Mouse (Mus musculus) cerebral cortex, adult 2 months (tissue): ENCODE data around the gene Psmb4.

ENCODE experiments used
- whole genome bisulfite sequencing: fragments of 180-500 bp; shearing (Covaris S2); methylation state at CpG from one replicate; pipeline ENCODE4 v1.1.7; 2018; 5-methylcytosine and 5-hydroxymethylcytosine counted together

Psmb4 gene

DNA sequence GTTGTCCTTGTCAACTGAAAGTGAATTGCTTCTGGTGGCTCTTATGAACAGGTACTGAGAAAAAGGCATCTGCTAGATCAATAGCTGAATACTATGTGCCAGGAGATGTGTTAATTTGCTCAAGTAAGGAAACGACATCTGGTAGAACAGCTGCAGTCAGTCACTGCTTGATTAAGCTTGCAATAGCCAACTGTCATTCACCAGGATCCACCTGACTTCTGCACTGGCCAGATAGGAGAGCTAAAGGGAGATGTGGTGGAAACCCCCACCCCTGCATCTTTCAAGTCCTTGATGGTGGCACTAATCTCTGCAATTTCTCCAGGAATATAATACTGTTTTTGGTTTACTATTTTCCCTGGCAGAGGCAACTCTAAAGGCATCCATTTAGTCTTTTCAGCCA, 19.7 kb upstream of the Psmb4 start:
- WGBS = 74% methylated on average over 1 of the region's 1 CpGs

DNA sequence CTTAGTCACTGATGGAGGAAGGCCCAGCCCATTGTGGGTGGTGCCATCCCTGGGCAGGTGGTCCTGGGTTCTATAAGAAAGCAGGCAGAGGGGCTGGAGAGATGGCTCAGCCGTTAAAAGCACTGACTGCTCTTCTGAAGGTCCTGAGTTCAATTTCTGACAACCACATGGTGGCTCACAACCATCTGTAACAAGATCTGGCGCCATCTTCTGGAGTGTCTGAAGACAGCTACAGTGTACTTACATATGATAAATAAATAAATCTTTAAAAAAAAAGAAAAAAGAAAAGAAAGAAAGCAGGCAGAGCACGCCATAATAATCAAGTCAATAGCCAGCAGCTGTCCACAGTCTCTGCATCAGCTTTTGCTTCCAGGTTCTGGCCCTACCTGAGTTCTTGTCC, 18.0 kb upstream of the Psmb4 start:
- WGBS = 67% methylated on average over 3 of the region's 3 CpGs

- 20% methylated on average over 7 of the region's 7 CpGs for WGBS
Measured at GRCm38 (mm10) chr3:94902747-94903146, 16.0 kb upstream of the Psmb4 start.

DNA sequence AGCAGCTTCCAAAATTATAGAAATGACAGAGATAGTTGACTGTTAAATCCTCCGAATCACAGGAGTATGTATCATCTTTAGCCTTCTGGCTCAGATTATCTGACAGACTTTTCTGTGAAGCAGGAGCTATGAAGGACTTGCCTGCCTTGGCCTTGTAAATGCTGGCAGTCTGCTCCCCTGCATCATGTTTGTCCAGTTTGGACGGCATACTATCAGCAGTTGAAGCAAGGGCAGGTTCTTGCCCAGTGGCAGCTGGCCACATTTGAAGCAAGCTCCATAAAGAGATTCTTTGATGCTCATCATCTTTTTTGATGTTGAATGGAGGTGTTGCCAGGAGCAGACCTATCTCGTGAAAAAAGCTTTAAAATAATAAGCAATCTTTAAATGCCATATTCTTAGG, 7.3 kb upstream of the Psmb4 start:
- WGBS = 70% methylated on average over 3 of the region's 3 CpGs

DNA sequence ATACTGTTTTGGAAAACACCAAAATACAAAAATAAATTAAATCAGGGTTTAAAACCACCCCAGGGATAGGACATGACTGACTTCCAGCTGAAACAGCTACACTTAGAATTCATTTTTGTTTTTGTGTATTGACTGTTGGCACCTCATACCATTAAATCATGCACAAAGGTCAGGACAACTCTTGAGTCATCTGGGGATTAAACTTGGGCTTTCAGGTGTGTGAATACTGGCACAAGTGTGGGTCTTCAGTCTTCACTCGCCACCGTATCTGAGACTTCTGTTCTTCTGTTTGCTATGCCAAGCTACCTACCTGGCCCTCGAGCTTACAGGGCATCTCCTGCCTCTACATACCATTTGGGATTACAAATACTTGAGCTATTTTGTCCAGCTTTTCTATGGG, 4.2 kb downstream of the Psmb4 start:
- 79% methylated on average over 3 of the region's 3 CpGs for WGBS

- WGBS = 56% methylated on average over 4 of the region's 4 CpGs
Measured at GRCm38 (mm10) chr3:94881840-94882239, 4.9 kb downstream of the Psmb4 start.

DNA sequence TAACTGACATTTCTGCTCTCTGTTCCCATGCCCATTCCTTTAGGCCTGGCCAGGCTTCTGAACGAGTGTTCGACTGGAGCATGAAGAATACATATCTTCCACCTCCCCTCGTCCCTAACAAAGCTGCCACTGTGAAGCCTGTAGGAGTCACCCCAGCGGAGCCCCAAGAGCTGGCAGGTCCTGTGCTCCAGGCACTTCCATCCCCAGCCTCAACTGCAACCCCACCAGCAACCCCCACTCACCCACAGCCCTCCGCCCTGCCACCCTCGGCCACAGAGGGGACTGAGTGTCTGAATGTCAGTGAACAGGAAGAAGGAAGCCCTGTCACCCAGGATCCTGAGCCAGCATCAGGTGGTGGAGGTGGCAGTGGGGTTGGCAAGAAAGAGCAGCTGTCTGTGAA, 8.1 kb downstream of the Psmb4 start:
- 72% methylated on average over 6 of the region's 6 CpGs for WGBS

DNA sequence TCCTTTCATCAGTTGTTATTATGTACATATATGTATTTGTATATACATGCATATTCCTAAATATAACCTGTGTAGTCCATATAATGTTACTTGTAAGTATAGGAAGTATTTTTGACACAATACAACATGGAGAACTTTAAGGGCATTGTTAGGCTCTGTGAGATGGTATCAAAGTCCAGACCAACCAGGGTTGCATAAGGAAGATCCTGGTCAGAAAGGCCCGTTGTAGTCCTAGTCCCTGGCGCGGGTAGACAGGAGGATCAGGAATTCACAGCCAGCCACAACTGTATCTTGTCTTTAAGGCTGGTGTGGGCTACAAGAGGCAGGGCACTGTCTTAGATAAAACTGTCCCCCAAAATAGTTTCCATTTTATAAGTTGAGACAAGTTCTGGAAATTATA, 17.8 kb downstream of the Psmb4 start:
- 88% methylated on average over 3 of the region's 3 CpGs for WGBS

- WGBS = 41% methylated on average over 2 of the region's 2 CpGs
Measured at GRCm38 (mm10) chr3:94859471-94859870, 27.3 kb downstream of the Psmb4 start.

GRCm38 (mm10) chr3:94852215-94852614, 34.5 kb downstream of the Psmb4 start:
- 69% methylated on average over 3 of the region's 3 CpGs for WGBS

DNA sequence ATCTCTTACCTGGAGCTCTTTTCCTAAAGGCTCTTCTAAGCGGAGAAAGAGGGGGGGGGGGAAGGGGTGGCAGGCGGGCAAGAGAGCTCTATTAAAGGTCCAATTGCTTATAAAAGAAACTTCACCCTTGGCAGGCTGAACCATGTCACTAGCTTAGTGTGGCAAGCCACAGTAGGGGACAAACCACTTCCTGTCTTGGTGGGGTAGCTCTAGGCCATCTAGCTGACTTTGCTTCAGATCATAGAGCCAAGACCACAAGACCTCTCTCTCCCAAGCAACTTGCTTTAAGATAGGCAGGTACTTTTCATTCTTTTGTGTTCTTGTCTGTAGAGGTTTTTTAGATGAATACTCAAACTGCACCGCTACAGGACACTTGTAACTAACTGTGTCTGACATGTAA, 35.0 kb downstream of the Psmb4 start:
- WGBS = 67% methylated on average over 3 of the region's 3 CpGs

DNA sequence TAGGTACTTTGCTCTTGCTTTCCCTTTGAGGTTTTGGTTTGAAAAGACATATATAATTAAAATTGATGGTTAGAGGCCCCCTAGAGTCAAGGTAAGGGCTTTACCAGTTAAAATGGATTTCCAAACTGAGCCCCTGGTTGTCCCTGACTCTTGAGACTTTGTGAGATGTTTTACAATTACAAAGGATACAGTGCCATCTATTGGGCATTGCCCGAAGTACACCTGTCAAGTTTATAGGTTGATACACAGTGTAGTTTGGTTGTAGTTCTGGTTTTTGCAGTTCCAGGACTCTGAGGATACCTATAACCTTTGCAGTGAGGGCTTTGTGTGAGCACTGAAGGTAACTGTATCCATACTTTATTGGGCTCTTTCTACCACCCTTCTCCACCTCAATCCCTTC, 37.4 kb downstream of the Psmb4 start:
- WGBS = 15% methylated on average over 1 of the region's 1 CpGs

GRCm38 (mm10) chr3:94847382-94847781, 39.4 kb downstream of the Psmb4 start:
- 66% methylated on average over 2 of the region's 2 CpGs for WGBS

DNA sequence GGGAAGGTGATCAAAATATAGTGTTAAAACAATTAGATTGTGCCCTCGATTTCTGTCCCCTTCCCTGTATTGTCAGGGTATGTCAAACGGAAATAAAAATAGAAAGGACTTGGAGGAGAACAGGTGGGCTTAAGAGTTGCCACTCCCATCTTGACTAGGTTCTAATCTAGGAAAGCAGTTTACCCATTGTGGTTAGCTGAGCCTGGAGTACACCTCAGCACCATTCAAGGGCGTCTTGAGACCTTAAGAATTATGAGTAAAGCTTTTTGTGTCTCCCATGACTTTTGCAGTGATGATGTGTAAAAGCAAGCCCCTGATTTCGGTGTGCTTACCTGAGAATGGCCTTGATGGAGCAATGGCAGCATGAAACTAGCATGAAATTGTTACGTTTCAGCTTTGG, 47.7 kb downstream of the Psmb4 start:
- 40% methylated on average over 5 of the region's 5 CpGs for WGBS

GRCm38 (mm10) chr3:94838631-94839030, 48.1 kb downstream of the Psmb4 start:
- WGBS = 4% methylated on average over 9 of the region's 9 CpGs

DNA sequence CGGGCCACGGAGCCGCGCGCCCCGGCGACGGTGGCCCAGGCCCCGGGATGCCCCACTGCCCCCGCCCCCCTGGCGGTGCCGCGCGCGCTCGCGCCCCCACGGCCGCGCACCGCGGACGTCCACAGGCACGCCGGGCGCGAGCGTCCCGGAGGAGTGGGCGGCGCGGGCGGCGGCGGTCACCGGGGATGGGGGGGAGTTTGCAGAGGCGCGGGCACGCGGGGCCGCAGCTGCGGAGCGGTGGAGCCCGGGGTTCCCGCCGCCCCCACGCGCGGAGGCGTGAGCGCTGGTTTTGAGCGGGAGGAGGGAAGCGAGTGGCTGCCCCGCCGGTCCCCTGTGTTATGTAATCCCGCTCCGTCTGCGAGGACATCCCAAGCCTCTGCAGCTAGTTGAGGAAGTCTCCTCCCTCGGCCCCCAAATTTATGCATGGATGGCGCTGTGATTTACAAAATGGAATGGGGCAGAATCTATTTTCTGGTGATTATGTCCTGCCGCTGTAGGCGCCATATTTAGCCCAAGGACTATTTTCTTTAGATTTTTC, 48.7 kb downstream of the Psmb4 start:
- WGBS = 7% methylated on average over 53 of the region's 62 CpGs

GRCm38 (mm10) chr3:94837183-94837890, 49.4 kb downstream of the Psmb4 start, which contains the start of gene Pogz:
Pogz (plus strand) TSS chr3:94837567.
- WGBS = 2% methylated on average over 55 of the region's 57 CpGs

DNA sequence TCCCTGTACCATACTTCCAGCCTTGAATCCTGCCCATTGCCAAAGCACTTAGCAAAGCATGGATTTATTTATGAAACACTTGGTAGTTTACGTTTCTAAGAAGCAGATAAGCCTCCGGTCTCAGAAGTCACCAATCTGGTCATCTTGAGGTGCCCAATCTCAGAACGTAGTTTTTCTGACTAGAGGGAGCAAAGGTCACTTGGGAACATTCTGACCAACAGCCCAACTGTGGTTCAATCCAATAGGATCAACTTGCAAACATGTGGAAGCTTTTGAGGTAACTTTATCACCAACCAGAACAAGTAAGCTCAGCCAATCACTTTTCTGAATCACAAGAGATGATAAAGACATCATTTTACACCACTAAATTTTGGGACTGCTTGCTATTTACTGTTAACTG, 51.4 kb downstream of the Psmb4 start:
- 82% methylated on average over 3 of the region's 3 CpGs for WGBS
